Mouse (Mus musculus) lung, embryonic 15.5 days (tissue): ENCODE data around the gene Gm2007. TPM values are rescaled to one million over a fixed set of nuclear protein-coding genes. Genes with fewer than 3 reads are reported as not detected.
"Not testable (repeated sequence)": the region's sequence is repeated elsewhere in the genome, so short reads cannot be mapped to it uniquely, and the experiment has no call there.

ENCODE experiments used
- ATAC-seq: fragments of 200-750 bp; cut with Nextera tagmentation; 2 replicates; pipeline ENCODE4 v1.8.0; 2017; ENCODE audit warnings: moderate number of reproducible peaks, borderline replicate concordance; ENCODE audit not compliant: low FRiP score, low TSS enrichment; ENCODE audit errors: extremely low read depth
- H3K27ac ChIP-seq: fragments of 300-500 bp; sonication (generic); 2 replicates; pipeline ENCODE4 v1.5.1; 2015; ENCODE audit warnings: moderate library complexity, mild to moderate bottlenecking, inconsistent platforms
- H3K27me3 ChIP-seq: fragments of 300-500 bp; sonication (generic); 2 replicates; pipeline ENCODE4 v1.6.1; 2015; ENCODE audit warnings: inconsistent platforms
- H3K36me3 ChIP-seq: fragments of 300-500 bp; sonication (generic); 2 replicates; pipeline ENCODE4 v1.6.1; 2015; ENCODE audit warnings: inconsistent platforms
- H3K4me1 ChIP-seq: fragments of 300-500 bp; sonication (generic); 2 replicates; pipeline ENCODE4 v1.6.1; 2015; ENCODE audit warnings: inconsistent platforms
- H3K4me2 ChIP-seq: fragments of 300-500 bp; sonication (generic); 2 replicates; pipeline ENCODE4 v1.6.1; 2015; ENCODE audit warnings: inconsistent platforms, mild to moderate bottlenecking, moderate library complexity
- H3K4me3 ChIP-seq: fragments of 300-500 bp; sonication (generic); 2 replicates; pipeline ENCODE4 v1.5.1; 2015; ENCODE audit warnings: mild to moderate bottlenecking, inconsistent platforms
- H3K9ac ChIP-seq: fragments of 300-500 bp; sonication (generic); 2 replicates; pipeline ENCODE4 v1.6.1; 2015; ENCODE audit warnings: inconsistent platforms
- H3K9me3 ChIP-seq: fragments of 300-500 bp; sonication (generic); 2 replicates; pipeline ENCODE4 v1.6.1; 2016; ENCODE audit warnings: inconsistent platforms
- WGBS: fragments of 180-500 bp; shearing (Covaris S2); methylation state at CpG from one replicate; pipeline ENCODE4 v1.1.7; 2015; 5-methylcytosine and 5-hydroxymethylcytosine counted together
- polyA plus RNA-seq: library from polyadenylated mRNA; unstranded; fragments of >200 nt; fragmentation: Nextera tagmentation; extraction: Ambion mirVana; gene quantifications from 2 replicates; pipeline ENCODE4 v1.2.1, GENCODE M21; 2015

The Gm2007 gene
- polyA plus RNA-seq: not detected in 2 replicates

GRCm38 (mm10) chr2:175741237-175741636, at the start of gene Gm2007:
Gm2007 (plus strand) TSS chr2:175741537.
- H3K27me3 ChIP-seq, H3K4me2 ChIP-seq, H3K36me3 ChIP-seq, H3K4me1 ChIP-seq, H3K4me3 ChIP-seq, H3K9me3 ChIP-seq, H3K27ac ChIP-seq, ATAC-seq, H3K9ac ChIP-seq: not testable (repeated sequence)
- no CpG with 5 or more reads among the region's 2 CpGs for WGBS

- not testable (repeated sequence) for H3K4me1 ChIP-seq, H3K9me3 ChIP-seq, H3K36me3 ChIP-seq, H3K27me3 ChIP-seq, ATAC-seq, H3K9ac ChIP-seq, H3K4me2 ChIP-seq, H3K4me3 ChIP-seq, H3K27ac ChIP-seq
- no CpG with 5 or more reads among the region's 9 CpGs for WGBS
These were observed 37.8 kb upstream of the Gm2007 start, which contains the start of gene Zfp969 for GRCm38 (mm10) chr2:175703546-175703945. Zfp969 (minus strand) TSS chr2:175703646.

- H3K4me1 ChIP-seq, H3K36me3 ChIP-seq, H3K27ac ChIP-seq, H3K9ac ChIP-seq, H3K9me3 ChIP-seq, H3K27me3 ChIP-seq, H3K4me2 ChIP-seq, H3K4me3 ChIP-seq, ATAC-seq: not testable (repeated sequence)
- no CpG with 5 or more reads among the region's 6 CpGs for WGBS
These were observed 59.7 kb downstream of the Gm2007 start, which contains the start of gene Gm14288 for GRCm38 (mm10) chr2:175800993-175801392. Gm14288 (minus strand) TSS chr2:175801093.

Other genes with a start within 250 kb of the Gm2007 start
- not detected in 2 replicates for gene Gm11007, start 97.6 kb upstream of the Gm2007 start, polyA plus RNA-seq
- gene Zfp969, start 37.9 kb upstream of the Gm2007 start, polyA plus RNA-seq: 24.2 and 34.0 TPM in 2 replicates
- gene Gm14288, start 59.6 kb downstream of the Gm2007 start, polyA plus RNA-seq: 3.9 and 5.0 TPM in 2 replicates
- gene Gm6710, start 127.7 kb downstream of the Gm2007 start, polyA plus RNA-seq: 19.5 and 20.1 TPM in 2 replicates
- gene Zfp966, start 189.6 kb downstream of the Gm2007 start, polyA plus RNA-seq: 2.7 and 3.4 TPM in 2 replicates
- gene Gm2026, start 223.8 kb downstream of the Gm2007 start, polyA plus RNA-seq: 26.5 and 27.1 TPM in 2 replicates